Mouse (Mus musculus) MEL (cell line): ENCODE measurements around the gene Adamts1. TPM values are rescaled to one million over a fixed set of nuclear protein-coding genes. Genes with fewer than 3 reads are reported as not detected.

Experiments
- DNase-seq: peaks from one replicate; pipeline ENCODE4 v3.0.0; 2011; ENCODE audit warnings: low read depth, low spot score
- H3K27ac ChIP-seq: 2 replicates; pipeline ENCODE4 v1.5.1; 2012; ENCODE audit warnings: low read depth, mild to moderate bottlenecking, control low read depth, low read length, moderate library complexity; ENCODE audit not compliant: control insufficient read depth
- H3K27me3 ChIP-seq, 2 experiments: fragments of 150-350 bp in 1 of 2; sonication (generic) in 1 of 2; 2 replicates each; pipeline ENCODE4 v1.6.1; 2012; ENCODE audit warnings: low read length in 2 of 2, mild to moderate bottlenecking in 2 of 2, improper control_type of control experiment in 1 of 2, moderate library complexity in 1 of 2; ENCODE audit not compliant: insufficient read depth in 2 of 2, control insufficient read depth in 1 of 2
- H3K36me3 ChIP-seq, 2 experiments: 2 replicates each; pipeline ENCODE4 v1.6.1; 2012 to 2014; ENCODE audit warnings: low read length in 2 of 2, improper control_type of control experiment in 1 of 2, inconsistent platforms in 1 of 2, mild to moderate bottlenecking in 1 of 2; ENCODE audit not compliant: insufficient read depth in 2 of 2, control insufficient read depth in 1 of 2
- H3K4me1 ChIP-seq, 2 experiments: fragments of 150-350 bp in 1 of 2; sonication (generic) in 1 of 2; 2 replicates each; pipeline ENCODE4 v1.6.1; 2012; ENCODE audit warnings: low read length in 2 of 2, improper control_type of control experiment in 1 of 2, mild to moderate bottlenecking in 1 of 2; ENCODE audit not compliant: insufficient read depth in 2 of 2, control insufficient read depth in 1 of 2
- H3K4me3 ChIP-seq, 2 experiments: fragments of 150-350 bp in 1 of 2; sonication (generic) in 1 of 2; 2 replicates each; pipeline ENCODE4 v1.5.1; 2012; ENCODE audit warnings: low read depth in 2 of 2, low read length in 2 of 2, mild to moderate bottlenecking in 2 of 2, moderate library complexity in 2 of 2, control low read depth in 1 of 2, improper control_type of control experiment in 1 of 2; ENCODE audit not compliant: control insufficient read depth in 1 of 2, insufficient read depth in 1 of 2
- H3K79me2 ChIP-seq: 2 replicates; pipeline ENCODE4 v1.6.1; 2012; ENCODE audit warnings: mild to moderate bottlenecking, low read length, moderate library complexity; ENCODE audit not compliant: control insufficient read depth, poor library complexity, insufficient read depth
- H3K9ac ChIP-seq: 2 replicates; pipeline ENCODE4 v1.6.1; 2012; ENCODE audit warnings: low read depth, mild to moderate bottlenecking, control low read depth, low read length, moderate library complexity; ENCODE audit not compliant: control insufficient read depth, poor library complexity, severe bottlenecking
- H3K9me3 ChIP-seq: fragments of 150-350 bp; sonication (generic); replicated peaks from 2 replicates; pipeline ENCODE4 v1.6.1; 2012; ENCODE audit warnings: mild to moderate bottlenecking, low read length, improper control_type of control experiment, moderate library complexity; ENCODE audit not compliant: insufficient read depth
- BHLHE40 ChIP-seq: IDR thresholded peaks from 2 replicates; pipeline ENCODE4 v1.6.1; 2012; ENCODE audit warnings: low read depth, mild to moderate bottlenecking, inconsistent platforms, low read length, improper control_type of control experiment, borderline replicate concordance
- CHD2 ChIP-seq: IDR thresholded peaks from 2 replicates; pipeline ENCODE4 v1.6.1; 2011; ENCODE audit warnings: low read length, improper control_type of control experiment
- CTCF ChIP-seq, 3 experiments: IDR thresholded peaks in 2 of 3; conservative IDR thresholded peaks in 1 of 3; 2 replicates each; pipeline ENCODE4 v1.5.1; 2011 to 2012; ENCODE audit warnings: low read length in 3 of 3, low read depth in 2 of 3, mild to moderate bottlenecking in 2 of 3, improper control_type of control experiment in 1 of 3, inconsistent platforms in 1 of 3, mixed read lengths in 1 of 3, moderate library complexity in 1 of 3; ENCODE audit not compliant: control insufficient read depth in 1 of 3, insufficient read depth in 1 of 3, poor library complexity in 1 of 3, severe bottlenecking in 1 of 3
- E2F4 ChIP-seq: IDR thresholded peaks from 2 replicates; pipeline ENCODE4 v1.6.1; 2011; ENCODE audit warnings: low read depth, low read length, improper control_type of control experiment, borderline replicate concordance
- ETS1 ChIP-seq: IDR thresholded peaks from 2 replicates; pipeline ENCODE4 v1.6.1; 2012; ENCODE audit warnings: low read depth, mild to moderate bottlenecking, inconsistent platforms, low read length, improper control_type of control experiment, moderate library complexity
- GATA1 ChIP-seq: IDR thresholded peaks from 2 replicates; pipeline ENCODE4 v1.6.1; 2011; ENCODE audit warnings: low read depth, low read length, improper control_type of control experiment
- HCFC1 ChIP-seq: IDR thresholded peaks from 2 replicates; pipeline ENCODE4 v1.6.1; 2012; ENCODE audit warnings: low read depth, mild to moderate bottlenecking, inconsistent platforms, low read length, improper control_type of control experiment, moderate library complexity
- MAFK ChIP-seq: IDR thresholded peaks from 2 replicates; pipeline ENCODE4 v1.6.1; 2011; ENCODE audit warnings: low read depth, mild to moderate bottlenecking, low read length, improper control_type of control experiment, borderline replicate concordance
- MAX ChIP-seq: IDR thresholded peaks from 2 replicates; pipeline ENCODE4 v1.6.1; 2011; ENCODE audit warnings: low read length, improper control_type of control experiment
- MYB ChIP-seq: IDR thresholded peaks from 2 replicates; pipeline ENCODE4 v1.6.1; 2011; ENCODE audit warnings: mild to moderate bottlenecking, low read depth, low read length, improper control_type of control experiment
- POLR2AphosphoS5 ChIP-seq: IDR thresholded peaks from 2 replicates; pipeline ENCODE4 v1.6.1; 2012; ENCODE audit warnings: low read depth, borderline replicate concordance, mild to moderate bottlenecking, inconsistent platforms, low read length, moderate library complexity, mixed read lengths
- RAD21 ChIP-seq: IDR thresholded peaks from 2 replicates; pipeline ENCODE4 v1.6.1; 2011; ENCODE audit warnings: mild to moderate bottlenecking, low read depth, low read length, improper control_type of control experiment
- SMC3 ChIP-seq: IDR thresholded peaks from 2 replicates; pipeline ENCODE4 v1.6.1; 2011; ENCODE audit warnings: low read depth, low read length, improper control_type of control experiment
- USF1 ChIP-seq: IDR thresholded peaks from 2 replicates; pipeline ENCODE4 v1.6.1; 2014; ENCODE audit warnings: low read depth, mild to moderate bottlenecking, inconsistent platforms, low read length, improper control_type of control experiment, moderate library complexity
- ZC3H11A ChIP-seq: IDR thresholded peaks from 2 replicates; pipeline ENCODE4 v1.6.1; 2012; ENCODE audit warnings: low read depth, mild to moderate bottlenecking, inconsistent platforms, low read length, improper control_type of control experiment
- ZKSCAN1 ChIP-seq: IDR thresholded peaks from 2 replicates; pipeline ENCODE4 v1.6.1; 2012; ENCODE audit warnings: low read depth, mild to moderate bottlenecking, inconsistent platforms, low read length, improper control_type of control experiment, moderate library complexity
- ZMIZ1 ChIP-seq: IDR thresholded peaks from 2 replicates; pipeline ENCODE4 v1.6.1; 2012; ENCODE audit warnings: low read depth, mild to moderate bottlenecking, inconsistent platforms, low read length, improper control_type of control experiment, moderate library complexity
- ZNF384 ChIP-seq: IDR thresholded peaks from 2 replicates; pipeline ENCODE4 v1.6.1; 2012; ENCODE audit warnings: low read depth, mild to moderate bottlenecking, inconsistent platforms, low read length, improper control_type of control experiment
- polyA plus RNA-seq, 2 experiments: library from polyadenylated mRNA; stranded (reverse) in 1 of 2; unstranded in 1 of 2; fragments of >175 nt in 1 of 2; fragments of >200 nt in 1 of 2; gene quantifications; 2 replicates each; pipeline versions ENCODE4 v1.2.1 to v1.2.4; 2012; ENCODE audit warnings: low replicate concordance in 2 of 2, low read depth in 1 of 2; ENCODE audit not compliant: insufficient read length in 2 of 2, insufficient read depth in 1 of 2, missing spikeins in 1 of 2
- total RNA-seq: library from RNA; depleted of rRNA; stranded (reverse); fragments of 300-350 nt; gene quantifications from 2 replicates; pipeline ENCODE4 v1.2.3, GENCODE M21; 2012

The Adamts1 gene
- total and polyA plus RNA-seq, 3 experiments: not detected

DNA sequence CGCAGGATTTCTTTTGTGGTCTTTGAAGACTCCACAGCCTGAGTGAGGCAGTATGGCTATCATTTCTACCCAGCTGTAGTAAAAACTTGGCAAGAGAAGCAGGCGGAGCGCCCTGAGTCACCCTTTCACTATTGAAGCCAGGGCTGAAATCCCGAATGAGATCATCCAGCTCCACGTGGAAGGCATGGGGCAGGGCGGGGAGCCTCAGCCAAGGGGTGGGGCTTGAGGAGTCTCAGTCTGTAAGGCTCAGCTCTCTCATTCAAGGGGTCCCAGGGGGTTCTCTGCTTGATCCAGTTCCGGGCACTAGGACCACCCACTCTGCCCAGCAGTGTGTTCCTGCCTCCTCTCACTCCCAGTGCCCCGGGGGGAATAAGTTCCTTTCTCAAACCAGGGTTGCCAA, 2.2 kb downstream of the Adamts1 start:
- Histone ChIP-seq H3K79me2 (no peaks in the 10 kb centered on the region), H3K4me3 (no peak overlapping the region), H3K9me3 (no peaks in the 10 kb centered on the region), H3K4me1 (no peaks in the 10 kb centered on the region), H3K9ac (no peak overlapping the region), H3K27ac (no peak overlapping the region), H3K27me3 (no peaks in the 10 kb centered on the region), H3K36me3 (no peaks in the 10 kb centered on the region)
- no peak for TF ChIP-seq SMC3
- TF ChIP-seq MAFK: no peak
- TF ChIP-seq GATA1: no peak
- no peak for TF ChIP-seq POLR2AphosphoS5
- TF ChIP-seq CHD2: no peak
- TF ChIP-seq ZNF384: no peak
- TF ChIP-seq RAD21: no peak
- TF ChIP-seq ZMIZ1: no peak
- TF ChIP-seq E2F4: no peak
- TF ChIP-seq USF1: no peak
- TF ChIP-seq CTCF (IDR thresholded peaks at IDR 0.05 in 2 of 3, conservative IDR thresholded peaks at IDR 0.05 in 1 of 3; ENCODE audit: control insufficient read depth in 1 of 3, insufficient read depth in 1 of 3, low read depth in 2 of 3, low read length in 3 of 3, poor library complexity in 1 of 3, severe bottlenecking in 1 of 3): no peak
- TF ChIP-seq MAX: no peak
- no peak for TF ChIP-seq HCFC1
- TF ChIP-seq MYB: no peak
- no peak for TF ChIP-seq BHLHE40
- TF ChIP-seq ETS1: no peak
- no peak for DNase-seq

DNA sequence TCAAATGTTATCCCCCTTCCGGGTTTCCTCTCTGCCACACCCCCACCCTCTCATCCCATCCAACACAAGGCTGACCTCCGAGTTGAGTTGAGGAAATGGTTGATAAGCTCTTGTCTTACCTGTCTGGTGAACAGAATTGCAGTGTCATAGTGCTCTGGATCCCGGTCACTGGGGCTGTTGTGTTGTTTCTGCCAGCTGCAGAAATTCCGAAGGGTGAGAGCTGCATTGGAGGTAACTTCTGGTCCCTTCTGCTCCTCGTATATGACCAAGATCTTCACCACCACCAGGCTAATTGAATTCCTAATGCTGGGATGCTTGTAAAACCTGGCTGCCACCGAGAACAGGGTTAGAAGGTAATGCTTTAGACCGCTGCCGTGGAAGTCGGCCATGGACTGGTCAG, 2.9 kb downstream of the Adamts1 start:
- H3K27ac ChIP-seq: no peak overlapping the region
- no peak for TF ChIP-seq ZKSCAN1
- no peak for TF ChIP-seq E2F4
- no peak for TF ChIP-seq CHD2
- no peak overlapping the region for H3K4me3 ChIP-seq
- H3K79me2 ChIP-seq: no peaks in the 10 kb centered on the region
- no peak for DNase-seq
- no peak overlapping the region for H3K9ac ChIP-seq
- H3K27me3 ChIP-seq: no peaks in the 10 kb centered on the region
- H3K9me3 ChIP-seq: no peaks in the 10 kb centered on the region
- H3K36me3 ChIP-seq: no peaks in the 10 kb centered on the region
- no peaks in the 10 kb centered on the region for H3K4me1 ChIP-seq

DNA sequence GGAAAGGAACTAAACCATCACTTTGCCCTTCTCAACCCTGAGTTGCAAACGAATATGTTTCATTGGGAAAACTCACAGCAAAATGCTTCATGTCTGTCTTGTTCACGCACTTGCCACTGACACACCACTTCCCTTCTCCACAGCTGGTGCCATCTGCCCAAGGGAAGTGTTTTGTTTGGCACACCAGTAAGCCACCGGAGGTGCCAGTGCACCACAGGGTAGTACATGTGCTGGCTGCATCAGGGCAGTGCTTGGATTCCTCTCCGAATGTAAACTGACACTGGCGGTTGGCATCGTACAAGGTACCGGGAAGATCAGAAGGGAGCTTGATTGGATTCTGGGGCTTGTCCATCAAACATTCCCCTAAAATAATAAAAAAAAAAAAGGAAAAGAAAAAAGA, 4.6 kb downstream of the Adamts1 start:
- Histone ChIP-seq H3K36me3 (no peaks in the 10 kb centered on the region), H3K27ac (no peak overlapping the region), H3K4me3 (no peak overlapping the region), H3K79me2 (no peaks in the 10 kb centered on the region), H3K27me3 (no peaks in the 10 kb centered on the region), H3K9ac (no peak overlapping the region), H3K4me1 (no peaks in the 10 kb centered on the region), H3K9me3 (no peaks in the 10 kb centered on the region)
- TF ChIP-seq CTCF (IDR thresholded peaks at IDR 0.05 in 2 of 3, conservative IDR thresholded peaks at IDR 0.05 in 1 of 3; ENCODE audit: control insufficient read depth in 1 of 3, insufficient read depth in 1 of 3, low read depth in 2 of 3, low read length in 3 of 3, poor library complexity in 1 of 3, severe bottlenecking in 1 of 3) (no peak), ZC3H11A (no peak), E2F4 (no peak)
- DNase-seq: no peak
